Mouse (Mus musculus): Measurements from ENCODE around the gene Hist2h3b.
"Not testable (repeated sequence)": the region's sequence is repeated elsewhere in the genome, so short reads cannot be mapped to it uniquely, and the experiment has no call there.

Hist2h3b gene

DNA sequence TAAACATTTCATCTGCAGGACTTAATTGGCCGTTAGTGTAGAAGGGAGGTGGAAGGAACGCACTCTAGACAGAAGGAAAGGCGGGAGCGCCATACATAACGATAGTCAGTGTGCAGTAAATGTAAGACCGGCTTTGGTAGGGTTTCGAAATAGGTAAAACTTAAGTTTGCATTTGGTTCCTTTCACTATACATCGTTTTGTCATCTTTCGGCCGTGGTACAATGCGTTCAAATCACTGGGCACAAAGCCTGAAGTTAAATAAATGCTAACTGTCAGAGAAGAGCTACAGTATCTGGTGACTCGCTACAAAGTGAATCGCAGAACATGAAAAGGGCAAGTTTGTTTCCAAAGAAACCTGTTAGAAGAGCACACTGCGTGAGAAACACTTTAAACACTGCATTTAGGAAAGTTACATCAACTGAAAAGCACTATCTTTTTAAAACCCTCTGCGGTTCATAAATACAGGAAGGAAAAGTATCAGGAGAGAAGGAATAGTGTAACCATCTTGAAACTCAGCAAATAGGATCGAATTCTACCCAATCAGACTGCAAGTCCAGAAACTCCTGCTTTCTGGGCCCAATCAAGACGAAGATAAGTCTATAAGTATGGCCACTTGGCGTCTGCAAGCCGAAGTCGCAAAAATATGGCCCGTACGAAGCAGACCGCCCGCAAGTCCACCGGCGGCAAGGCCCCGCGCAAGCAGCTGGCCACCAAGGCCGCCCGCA, at the start of gene Hist2h3b:
Gene Hist2h3b (plus strand): TSS at position 604 of the 725 bp plus-strand sequence.
- DNase-seq (ENCODE audit: low spot score) = peak; percentile 72

DNA sequence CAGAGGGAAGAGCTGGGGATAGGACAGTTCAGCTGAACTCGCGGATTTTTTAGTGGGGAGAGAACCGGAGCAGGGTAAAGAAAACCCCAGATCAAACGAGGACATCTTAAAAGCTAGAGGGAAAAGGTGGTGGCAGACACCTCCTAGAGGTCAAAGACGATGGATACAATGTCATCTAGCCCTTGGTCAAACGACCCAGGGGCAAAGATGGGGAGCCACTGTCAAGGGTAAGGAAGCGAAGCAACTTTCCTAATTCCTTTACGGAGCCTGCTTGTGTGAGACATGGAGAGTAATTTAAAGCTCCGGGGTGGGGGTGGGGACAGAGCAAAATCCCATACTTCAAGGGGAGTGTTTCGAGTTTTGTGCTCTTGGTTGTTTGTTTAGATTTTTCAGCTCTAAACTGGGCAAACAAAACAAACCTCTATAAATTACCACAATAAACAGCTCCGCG, 49.2 kb upstream of the Hist2h3b start:
- DNase-seq (ENCODE audit: low spot score) = no peak

DNA sequence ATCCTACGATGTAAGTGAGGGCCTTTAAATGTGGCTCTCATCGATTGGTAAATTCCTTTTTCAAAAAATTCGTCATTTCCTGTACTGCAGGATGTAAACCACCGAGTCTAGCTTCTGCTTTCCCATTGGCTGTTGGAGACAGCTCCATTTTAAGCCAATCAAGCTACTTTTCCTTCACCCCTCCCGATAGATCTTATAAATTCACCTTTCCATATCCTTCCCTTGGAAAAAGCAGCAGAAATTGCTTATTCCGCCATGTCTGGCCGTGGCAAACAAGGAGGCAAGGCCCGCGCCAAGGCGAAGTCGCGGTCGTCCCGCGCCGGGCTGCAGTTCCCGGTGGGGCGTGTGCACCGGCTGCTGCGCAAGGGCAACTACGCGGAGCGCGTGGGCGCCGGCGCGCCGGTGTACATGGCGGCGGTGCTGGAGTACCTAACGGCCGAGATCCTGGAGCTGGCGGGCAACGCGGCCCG, 48.8 kb upstream of the Hist2h3b start, which contains the start of the genes Bola1 and Hist2h2ab:
Gene Bola1 (minus strand): TSS at position 49 of the 470 bp plus-strand sequence.
Gene Hist2h2ab (plus strand): TSS at position 205 of the 470 bp plus-strand sequence.
- peak; percentile 65 for DNase-seq (ENCODE audit: low spot score)

DNA sequence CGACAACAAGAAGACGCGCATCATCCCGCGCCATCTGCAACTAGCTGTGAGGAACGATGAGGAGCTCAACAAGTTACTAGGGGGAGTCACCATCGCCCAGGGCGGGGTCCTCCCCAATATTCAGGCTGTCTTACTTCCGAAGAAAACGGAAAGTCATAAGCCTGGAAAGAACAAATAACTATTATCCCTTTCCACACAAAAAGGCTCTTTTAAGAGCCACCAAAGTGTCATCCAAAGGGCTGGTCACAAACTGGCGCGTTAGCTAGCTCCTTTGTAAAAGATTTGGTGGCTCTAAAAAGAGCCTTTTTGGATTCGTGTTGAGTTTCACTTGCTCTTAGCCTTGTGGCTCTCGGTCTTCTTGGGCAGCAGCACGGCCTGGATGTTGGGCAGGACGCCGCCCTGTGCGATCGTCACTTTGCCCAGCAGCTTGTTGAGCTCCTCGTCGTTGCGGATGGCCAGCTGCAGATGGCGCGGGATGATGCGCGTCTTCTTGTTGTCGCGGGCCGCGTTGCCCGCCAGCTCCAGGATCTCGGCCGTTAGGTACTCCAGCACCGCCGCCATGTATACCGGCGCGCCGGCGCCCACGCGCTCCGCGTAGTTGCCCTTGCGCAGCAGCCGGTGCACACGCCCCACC, 48.2 kb upstream of the Hist2h3b start:
- DNase-seq (ENCODE audit: low spot score) = not testable (repeated sequence)

DNA sequence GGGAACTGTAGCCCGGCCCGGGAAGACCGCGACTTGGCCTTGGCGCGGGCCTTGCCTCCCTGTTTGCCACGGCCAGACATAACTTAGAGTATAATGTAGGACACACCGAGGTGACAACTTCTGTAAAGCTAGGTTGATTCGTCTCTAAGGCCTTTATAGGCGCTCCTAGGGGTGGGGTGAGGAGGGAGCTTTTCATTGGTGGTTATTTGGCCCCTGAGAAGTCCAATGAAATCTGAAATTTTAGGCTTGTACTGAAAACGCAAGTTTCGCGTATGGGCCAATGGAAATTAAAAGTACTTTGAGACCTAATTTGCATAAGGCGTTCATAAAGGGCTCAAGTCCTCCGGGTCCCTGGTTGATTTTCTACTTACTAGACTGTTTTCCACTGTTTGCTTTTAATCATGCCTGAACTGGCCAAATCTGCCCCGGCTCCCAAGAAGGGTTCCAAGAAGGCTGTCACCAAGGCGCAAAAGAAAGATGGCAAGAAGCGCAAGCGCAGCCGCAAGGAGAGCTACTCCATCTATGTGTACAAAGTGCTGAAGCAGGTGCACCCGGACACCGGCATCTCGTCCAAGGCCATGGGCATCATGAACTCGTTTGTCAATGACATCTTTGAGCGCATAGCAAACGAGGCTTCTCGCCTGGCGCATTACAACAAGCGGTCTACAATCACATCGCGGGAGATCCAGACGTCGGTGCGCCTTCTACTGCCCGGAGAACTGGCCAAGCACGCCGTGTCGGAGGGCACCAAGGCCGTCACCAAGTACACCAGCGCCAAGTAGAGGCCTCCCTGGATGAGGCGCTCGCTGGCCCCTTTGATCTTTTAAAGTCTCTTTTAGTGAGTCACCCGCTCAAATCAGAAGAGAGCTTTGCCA, 47.5 kb upstream of the Hist2h3b start, which contains the start of the genes Hist2h2ac and Hist2h2be:
Gene Hist2h2ac (minus strand): TSS at position 116 of the 875 bp plus-strand sequence.
Gene Hist2h2be (plus strand): TSS at position 355 of the 875 bp plus-strand sequence.
- DNase-seq (ENCODE audit: low spot score) = peak; percentile 88

DNA sequence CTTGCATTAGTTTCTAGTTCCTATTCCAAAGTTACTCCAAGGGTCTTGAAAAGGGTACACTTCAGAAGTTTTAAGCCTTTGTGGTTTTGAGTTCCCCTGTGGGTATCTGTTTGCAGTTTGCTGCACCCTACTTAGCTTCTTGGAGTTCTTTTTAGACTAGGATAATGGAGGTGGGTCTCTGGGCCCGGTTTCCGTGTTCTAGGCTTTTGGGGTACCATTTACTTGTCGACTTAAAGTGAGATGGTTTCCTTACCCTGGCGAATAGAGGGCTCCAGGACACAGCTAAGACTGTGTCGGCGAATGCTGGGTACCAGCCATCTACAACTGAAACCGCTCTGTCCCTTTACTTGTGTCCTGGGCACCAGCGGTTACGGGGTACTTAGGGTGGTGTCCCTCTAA, 46.8 kb upstream of the Hist2h3b start:
- no peak for DNase-seq (ENCODE audit: low spot score)

DNA sequence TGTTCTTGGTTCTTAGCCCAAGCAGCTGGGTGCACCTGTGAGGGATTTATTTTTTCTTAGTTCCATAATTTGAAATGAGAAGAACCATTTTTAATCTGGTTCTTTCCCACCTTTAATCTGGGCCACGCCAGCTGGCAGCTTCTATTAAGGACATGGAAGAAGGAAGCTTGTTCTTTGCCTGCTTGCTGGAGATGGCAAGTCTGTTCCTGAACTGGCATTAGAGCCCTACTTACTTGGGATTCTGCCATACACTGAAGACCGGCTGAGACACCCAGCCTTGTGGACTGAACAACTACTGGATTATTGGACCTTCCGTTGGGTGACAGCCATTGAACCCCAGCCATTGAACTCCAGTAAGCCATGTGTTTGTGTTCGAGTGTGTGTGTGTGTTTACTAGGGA, 45.7 kb upstream of the Hist2h3b start:
- DNase-seq (ENCODE audit: low spot score) = no peak

DNA sequence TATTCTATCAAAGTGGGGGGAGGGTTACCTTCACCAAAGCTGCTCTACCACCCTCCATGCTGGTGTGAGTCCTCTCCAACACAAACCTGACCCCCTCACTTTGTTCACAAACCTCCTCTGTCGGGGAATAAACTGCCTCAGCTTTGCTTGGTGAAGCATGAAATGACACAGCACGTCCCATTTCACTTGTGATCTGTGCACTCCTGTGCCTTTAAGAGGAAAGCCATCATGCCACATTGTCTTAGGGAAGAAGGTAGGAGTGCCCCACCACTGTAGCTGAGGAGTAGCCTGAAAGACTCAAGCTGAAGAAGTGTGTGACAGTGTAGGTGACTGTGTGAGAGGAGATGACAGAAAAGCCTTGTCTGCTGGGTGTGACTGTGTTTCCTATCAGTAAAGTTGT, 43.0 kb upstream of the Hist2h3b start:
- no peak for DNase-seq (ENCODE audit: low spot score)

DNA sequence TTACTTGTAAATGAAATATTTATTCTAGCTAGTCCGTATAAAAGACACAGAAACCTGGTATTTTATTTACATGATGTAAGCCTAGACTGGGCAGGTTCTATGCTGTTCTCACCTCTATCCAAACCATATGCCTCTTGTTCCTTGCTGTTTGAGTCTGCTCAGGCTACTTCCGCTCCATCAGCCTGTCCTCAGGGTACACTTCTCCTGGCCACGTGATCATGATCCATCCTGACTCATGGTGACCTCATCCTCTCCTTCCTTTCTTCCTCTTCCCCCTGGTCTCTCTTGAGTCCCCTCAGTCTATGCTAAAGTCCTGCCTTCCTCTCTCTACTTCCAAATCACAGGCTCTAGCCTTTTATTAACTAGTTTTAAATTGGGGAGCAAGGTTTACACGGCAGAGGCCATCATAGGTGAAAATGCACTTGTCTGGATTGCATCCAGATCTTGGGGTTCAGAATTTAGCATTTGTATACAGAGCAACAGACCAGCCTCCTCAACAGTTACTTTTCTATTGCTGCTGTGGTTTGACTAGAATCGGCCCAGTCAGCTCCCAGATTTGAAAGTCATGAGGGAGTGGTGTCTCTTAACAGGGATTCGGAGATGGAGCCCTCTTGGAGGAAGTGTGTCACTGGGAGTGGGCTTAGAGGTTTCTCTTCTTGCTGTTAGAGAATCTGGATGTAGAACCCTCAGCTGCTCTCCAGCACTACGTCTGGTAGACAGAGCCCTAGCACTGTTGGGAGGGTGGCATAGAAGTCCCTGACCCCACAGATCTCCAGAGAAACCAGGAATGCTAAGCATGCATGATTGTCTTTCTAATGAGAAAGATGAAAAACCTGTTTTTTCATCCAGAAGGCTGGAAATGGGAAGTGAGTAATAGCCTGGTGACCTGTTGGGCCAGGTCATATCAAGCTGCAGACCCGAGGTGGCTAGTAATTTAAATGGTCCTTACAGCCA, 41.5 kb upstream of the Hist2h3b start:
- no peak for DNase-seq (ENCODE audit: low spot score)

DNA sequence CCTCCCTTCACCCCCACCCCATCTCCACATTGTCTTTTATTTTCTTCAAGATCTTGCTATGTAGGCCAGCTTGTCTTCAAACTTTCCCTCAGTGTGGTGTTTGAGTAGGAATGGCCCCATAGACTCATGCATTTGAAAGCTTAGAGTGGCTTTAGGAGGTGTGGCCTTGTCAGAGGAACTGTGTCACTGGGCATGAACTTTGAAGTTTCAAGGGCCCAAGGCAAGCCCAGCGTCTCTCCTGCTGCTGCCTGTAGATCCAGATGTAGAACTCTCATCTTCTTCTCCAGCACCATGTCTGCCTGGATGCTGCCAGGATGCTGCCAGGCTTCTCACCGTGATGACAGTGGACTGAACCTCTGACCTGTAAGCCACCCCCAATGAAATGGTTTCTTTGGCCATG, 39.6 kb upstream of the Hist2h3b start:
- no peak for DNase-seq (ENCODE audit: low spot score)

DNA sequence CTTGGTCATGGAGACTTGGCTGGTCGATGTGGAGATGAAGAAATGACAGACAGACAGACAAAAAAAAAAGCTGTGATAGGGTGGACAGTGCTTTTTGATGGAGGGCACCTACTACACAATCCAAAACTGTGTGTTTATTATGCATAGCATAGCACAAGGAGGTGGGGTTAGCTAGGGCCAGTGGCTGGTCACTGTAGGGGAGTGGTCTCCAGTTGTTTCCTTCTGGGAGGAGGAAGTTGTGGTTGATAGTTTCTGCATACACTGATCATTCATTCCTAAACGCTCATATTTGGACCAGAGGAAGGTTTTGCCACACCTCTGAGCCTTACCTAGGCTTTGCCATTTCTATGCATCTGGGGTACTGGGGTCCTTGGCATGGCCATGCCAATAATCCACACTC, 38.0 kb upstream of the Hist2h3b start:
- DNase-seq (ENCODE audit: low spot score) = no peak

DNA sequence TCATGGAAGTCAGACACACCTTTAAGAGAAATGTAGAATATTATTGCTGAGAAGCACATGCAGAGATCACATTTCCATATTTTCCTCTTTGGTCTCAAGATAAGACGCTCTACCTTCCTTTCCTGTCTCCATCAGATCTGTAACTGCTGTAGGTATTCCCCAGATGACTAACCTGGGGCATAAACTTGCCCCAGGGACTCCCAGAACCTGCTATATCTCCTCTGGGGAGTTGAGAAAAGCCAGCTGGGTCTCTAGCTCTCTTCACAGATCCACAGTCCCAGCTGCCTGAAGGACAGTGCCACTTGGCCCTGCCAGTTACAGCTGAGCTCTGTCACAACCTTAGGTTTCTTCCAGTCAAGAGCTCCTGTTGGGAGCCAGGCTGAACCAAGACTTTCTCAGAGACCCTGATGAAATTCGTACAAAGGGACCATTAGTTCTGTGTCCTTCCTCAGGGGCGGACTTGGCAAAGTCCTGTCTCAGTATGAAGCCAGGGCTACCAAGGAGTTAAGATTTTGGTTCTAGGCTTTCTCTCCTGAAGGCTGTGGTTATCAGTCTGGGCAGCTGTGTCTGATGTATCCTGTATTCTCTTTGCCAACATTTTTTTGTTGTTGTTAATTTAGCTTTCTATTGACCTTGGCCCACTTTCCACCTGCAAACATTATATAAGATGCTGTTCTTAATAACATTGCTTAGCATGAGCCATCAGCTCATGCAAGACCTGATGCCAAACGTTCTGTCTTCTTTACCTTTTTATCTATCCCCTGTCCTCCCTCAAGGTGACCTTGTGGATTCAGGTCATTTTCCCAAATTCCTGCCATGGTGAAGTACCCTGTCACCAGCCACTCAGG, 37.3 kb upstream of the Hist2h3b start:
- no peak for DNase-seq (ENCODE audit: low spot score)

DNA sequence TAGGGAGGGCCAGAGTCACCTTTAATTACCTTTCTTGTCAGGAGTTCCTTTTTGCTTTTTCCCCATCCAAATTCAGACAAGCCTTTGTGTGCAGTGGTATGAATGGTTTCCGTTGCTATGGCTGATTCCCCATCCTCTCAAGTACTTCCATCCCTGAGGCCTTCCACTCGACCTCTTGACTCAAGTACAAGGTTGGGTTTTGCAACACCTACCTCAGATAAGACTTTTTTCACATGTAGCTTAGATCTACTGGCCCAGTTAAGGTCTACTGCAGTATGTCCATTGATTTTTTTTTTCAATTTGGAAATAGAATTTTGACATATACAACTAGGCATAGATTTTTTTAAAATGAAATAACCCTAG, 36.7 kb upstream of the Hist2h3b start:
- no peak for DNase-seq (ENCODE audit: low spot score)

DNA sequence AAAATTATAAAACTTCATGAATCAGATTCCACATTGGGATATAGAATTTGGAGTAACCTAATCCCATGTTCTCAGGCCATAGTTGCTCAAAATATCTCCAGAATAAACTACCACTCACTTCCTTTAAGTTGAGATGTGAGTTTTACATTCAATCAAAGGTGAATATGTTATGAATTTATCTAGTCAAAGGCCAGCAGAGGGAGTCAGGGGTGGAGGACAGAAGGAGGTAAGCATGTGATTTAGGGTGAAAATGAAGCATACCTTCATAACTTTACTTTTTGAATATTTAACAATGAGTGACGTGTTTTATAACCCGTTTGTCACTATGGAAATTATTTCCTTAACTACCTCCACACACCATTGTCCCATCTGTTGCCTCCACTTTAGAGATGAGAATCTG, 33.5 kb upstream of the Hist2h3b start:
- no peak for DNase-seq (ENCODE audit: low spot score)

DNA sequence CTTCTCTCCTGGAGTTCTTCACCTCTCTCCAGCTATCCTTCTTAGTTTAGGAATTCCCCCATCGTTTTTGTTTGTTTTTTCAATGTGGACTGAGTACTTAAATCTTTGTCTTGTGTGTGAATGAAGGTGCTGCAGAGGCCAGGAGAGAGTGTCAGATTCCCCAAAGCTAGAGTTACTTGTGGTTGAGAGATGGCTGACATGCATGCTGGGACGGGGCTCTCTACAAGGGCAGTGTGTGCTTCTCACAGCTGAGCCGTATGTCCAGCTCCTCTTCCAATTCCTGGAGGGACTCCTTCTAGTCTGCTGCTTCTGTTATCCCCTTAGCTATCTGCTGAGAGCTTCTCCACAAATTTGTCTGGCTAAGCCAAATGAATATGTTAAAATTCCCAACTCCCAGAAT, 32.6 kb upstream of the Hist2h3b start:
- DNase-seq (ENCODE audit: low spot score) = no peak

DNA sequence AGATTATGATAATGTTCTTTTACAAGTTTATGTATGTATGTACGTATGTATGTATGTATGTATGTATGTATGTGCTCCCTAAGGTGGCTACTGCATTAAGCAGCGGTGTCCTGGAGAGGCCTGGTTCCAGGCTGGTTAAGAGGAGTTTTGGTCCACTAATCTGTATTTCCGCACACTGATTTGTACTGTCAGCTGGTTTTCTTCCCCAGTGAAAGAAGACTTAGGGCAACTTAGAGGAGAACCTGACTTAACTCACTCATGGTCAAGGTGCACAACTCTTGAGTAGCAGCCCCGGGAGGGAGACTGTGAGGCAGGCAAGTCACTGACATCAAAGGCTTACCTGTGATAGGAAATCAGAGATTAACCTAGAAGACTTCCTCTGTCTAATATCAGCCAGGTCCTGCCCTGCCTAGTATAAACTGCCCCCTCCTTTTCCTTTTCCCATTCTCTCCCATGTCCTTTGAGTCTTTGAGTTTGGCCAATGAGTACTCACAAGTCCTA, 31.6 kb upstream of the Hist2h3b start:
- DNase-seq (ENCODE audit: low spot score) = no peak

DNA sequence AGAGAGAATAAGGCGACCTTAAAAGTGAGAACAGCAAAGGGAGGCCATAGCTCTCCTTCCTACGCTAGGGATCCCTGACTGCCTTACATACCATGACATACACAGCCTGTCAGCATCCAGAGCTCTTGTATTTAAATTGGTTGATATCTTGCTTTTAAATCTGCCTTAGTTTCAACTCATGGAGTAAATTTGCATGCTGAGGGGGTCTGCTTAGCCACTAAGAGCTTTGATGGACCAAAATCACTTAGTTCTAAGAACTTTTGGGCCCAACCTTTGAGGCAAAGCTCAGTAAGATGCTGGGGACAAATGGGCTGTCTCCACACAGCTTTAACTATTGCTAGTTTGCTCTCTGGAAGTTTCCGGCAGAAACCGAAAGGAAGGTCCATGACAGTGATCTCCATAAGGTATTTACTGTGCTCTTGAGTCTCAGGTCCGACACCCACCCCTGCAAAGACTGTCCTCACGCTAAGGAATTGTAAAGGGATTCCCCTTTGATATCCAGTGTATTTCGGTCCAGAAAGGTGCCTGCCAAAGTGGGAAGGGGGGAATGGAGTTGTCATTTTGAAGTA, 31.0 kb upstream of the Hist2h3b start:
- no peak for DNase-seq (ENCODE audit: low spot score)

DNA sequence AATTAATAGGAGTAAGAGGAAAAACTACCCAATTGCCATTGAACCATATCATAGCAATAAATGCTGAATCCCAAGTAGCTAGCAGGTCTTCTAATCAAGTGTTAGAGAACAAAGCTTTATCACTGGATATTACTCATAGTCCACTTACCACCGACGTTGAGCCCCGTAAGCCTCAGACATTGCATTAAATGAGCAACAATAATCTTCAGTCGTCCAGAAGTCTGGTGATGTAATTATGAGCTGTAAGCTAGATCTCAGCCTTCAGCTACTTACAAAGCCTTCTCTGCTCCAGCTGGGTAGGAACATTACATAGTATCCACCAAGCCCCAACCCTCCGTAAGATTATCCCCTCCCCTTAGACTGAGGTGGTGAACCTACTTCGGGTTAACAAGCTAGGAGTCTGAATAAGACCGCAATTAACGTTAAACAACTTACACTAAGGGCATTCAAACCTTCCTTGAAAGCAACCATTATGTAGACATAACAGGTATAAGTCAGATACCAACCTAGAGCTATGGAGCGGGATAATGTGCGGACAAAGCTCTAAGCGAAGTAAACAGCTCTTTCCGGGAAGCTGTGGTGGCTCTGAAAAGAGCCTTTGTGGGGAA, 30.4 kb upstream of the Hist2h3b start:
- DNase-seq (ENCODE audit: low spot score) = no peak

Data from ovary, adult 18-20 months (tissue).